Mouse (Mus musculus): ENCODE data around the gene Eif5. TPM values are rescaled to one million over a fixed set of nuclear protein-coding genes. Genes with fewer than 3 reads are reported as not detected.
"Not testable (repeated sequence)": the region's sequence is repeated elsewhere in the genome, so short reads cannot be mapped to it uniquely, and the experiment has no call there.

Gene Eif5
- 475 and 505 TPM in 2 replicates for polyA plus RNA-seq (2015; fragmentation: Nextera tagmentation; extraction: Ambion mirVana)

- under 1% methylated on average over 39 of the region's 47 CpGs for WGBS
- peaks cover 31% of the 10 kb centered on the region for H3K36me3 ChIP-seq (replicated peaks)
- peak within 1 kb of the TSS; percentile 85 for H3K4me3 ChIP-seq
- H3K4me1 ChIP-seq: peaks cover 32% of the 10 kb centered on the region
- peak within 1 kb of the TSS; percentile 81 for H3K4me2 ChIP-seq
- no peaks in the 10 kb centered on the region for H3K27me3 ChIP-seq (replicated peaks)
- peak within 1 kb of the TSS; percentile 89 for H3K9ac ChIP-seq
- peak; percentile 98 for ATAC-seq (replicated peaks)
- no peaks in the 10 kb centered on the region for H3K9me3 ChIP-seq
- peak within 1 kb of the TSS; percentile 97 for H3K27ac ChIP-seq
These were observed at the start of gene Eif5 for GRCm38 (mm10) chr12:111537796-111538291. Gene Eif5, plus strand, starts transcription at chr12:111538016.

GRCm38 (mm10) chr12:111489261-111489865, 48.5 kb upstream of the Eif5 start:
- WGBS: 80% methylated on average over 11 of the region's 11 CpGs
- Histone ChIP-seq H3K9ac (no peak overlapping the region), H3K4me2 (no peak overlapping the region), H3K27ac (no peak overlapping the region), H3K27me3 (replicated peaks) (peaks cover 38% of the 10 kb centered on the region), H3K4me3 (no peak overlapping the region), H3K4me1 (peaks cover 17% of the 10 kb centered on the region), H3K9me3 (no peaks in the 10 kb centered on the region), H3K36me3 (replicated peaks) (no peaks in the 10 kb centered on the region)
- ATAC-seq (replicated peaks): no peak

GRCm38 (mm10) chr12:111494931-111495330, 42.9 kb upstream of the Eif5 start:
- Histone ChIP-seq H3K27me3 (replicated peaks) (no peaks in the 10 kb centered on the region), H3K4me3 (no peak overlapping the region), H3K9me3 (no peaks in the 10 kb centered on the region), H3K36me3 (replicated peaks) (no peaks in the 10 kb centered on the region), H3K27ac (no peak overlapping the region), H3K4me2 (no peak overlapping the region), H3K9ac (no peak overlapping the region), H3K4me1 (no peaks in the 10 kb centered on the region)
- 75% methylated on average over 4 of the region's 4 CpGs for WGBS
- ATAC-seq (replicated peaks): no peak

GRCm38 (mm10) chr12:111497076-111497475, 40.7 kb upstream of the Eif5 start:
- H3K27me3 ChIP-seq (replicated peaks): no peaks in the 10 kb centered on the region
- no peak for ATAC-seq (replicated peaks)
- 45% methylated on average over 2 of the region's 2 CpGs for WGBS
- 0 out of 2 replicates have a peak, but pooled peaks cover 3% of the 10 kb centered on the region for H3K4me1 ChIP-seq
- no peak overlapping the region for H3K4me2 ChIP-seq
- no peaks in the 10 kb centered on the region for H3K9me3 ChIP-seq
- no peak overlapping the region for H3K27ac ChIP-seq
- H3K4me3 ChIP-seq: no peak overlapping the region
- no peaks in the 10 kb centered on the region for H3K36me3 ChIP-seq (replicated peaks)
- no peak overlapping the region for H3K9ac ChIP-seq

GRCm38 (mm10) chr12:111499617-111500016, 38.2 kb upstream of the Eif5 start:
- 0 out of 2 replicates have a peak, but pooled peaks have one; percentile 30 for ATAC-seq (replicated peaks)
- WGBS: 37% methylated on average over 5 of the region's 5 CpGs
- H3K4me1 ChIP-seq: peaks cover 6% of the 10 kb centered on the region

GRCm38 (mm10) chr12:111500725-111501124, 37.1 kb upstream of the Eif5 start:
- H3K4me1 ChIP-seq: peaks cover 12% of the 10 kb centered on the region
- no peaks in the 10 kb centered on the region for H3K27me3 ChIP-seq (replicated peaks)
- 10% methylated on average over 5 of the region's 5 CpGs for WGBS
- no peak overlapping the region for H3K4me3 ChIP-seq
- no peak overlapping the region for H3K9ac ChIP-seq
- no peaks in the 10 kb centered on the region for H3K9me3 ChIP-seq
- peak overlapping the region; percentile 35; the same call in 1 of the 2 replicates for H3K27ac ChIP-seq
- H3K36me3 ChIP-seq (replicated peaks): no peaks in the 10 kb centered on the region
- peak overlapping the region; percentile 14; the same call in 1 of the 2 replicates for H3K4me2 ChIP-seq
- ATAC-seq (replicated peaks): 0 out of 2 replicates have a peak, but pooled peaks have one; percentile 37

More at GRCm38 (mm10) chr12:111499617-111500016, 38.2 kb upstream of the Eif5 start:
- Histone ChIP-seq H3K9me3 (no peaks in the 10 kb centered on the region), H3K4me3 (no peak overlapping the region), H3K9ac (no peak overlapping the region), H3K4me2 (no peak overlapping the region), H3K27ac (peak overlapping the region; percentile 6; the same call in 1 of the 2 replicates), H3K36me3 (replicated peaks) (no peaks in the 10 kb centered on the region), H3K27me3 (replicated peaks) (no peaks in the 10 kb centered on the region)

- no peaks in the 10 kb centered on the region for H3K36me3 ChIP-seq (replicated peaks)
- H3K9me3 ChIP-seq: no peaks in the 10 kb centered on the region
- H3K4me1 ChIP-seq: peaks cover 12% of the 10 kb centered on the region
- H3K4me3 ChIP-seq: no peak overlapping the region
- no peak overlapping the region for H3K27ac ChIP-seq
- ATAC-seq (replicated peaks): no peak
- 86% methylated on average over 12 of the region's 12 CpGs for WGBS
- no peaks in the 10 kb centered on the region for H3K27me3 ChIP-seq (replicated peaks)
- no peak overlapping the region for H3K4me2 ChIP-seq
- H3K9ac ChIP-seq: no peak overlapping the region
These were observed 34.7 kb upstream of the Eif5 start for GRCm38 (mm10) chr12:111503063-111503567.

- Histone ChIP-seq H3K27ac (no peak overlapping the region), H3K4me1 (peaks cover 12% of the 10 kb centered on the region), H3K27me3 (replicated peaks) (no peaks in the 10 kb centered on the region; the same call in 1 of the 2 replicates), H3K9ac (no peak overlapping the region), H3K4me3 (no peak overlapping the region), H3K4me2 (0 out of 2 replicates have a peak overlapping the region, but pooled peaks have one; percentile 51), H3K36me3 (replicated peaks) (no peaks in the 10 kb centered on the region), H3K9me3 (no peaks in the 10 kb centered on the region)
- WGBS: 84% methylated on average over 5 of the region's 5 CpGs
- ATAC-seq (replicated peaks): no peak
These were observed 34.2 kb upstream of the Eif5 start for GRCm38 (mm10) chr12:111503571-111503970.

GRCm38 (mm10) chr12:111504904-111505303, 32.9 kb upstream of the Eif5 start:
- Histone ChIP-seq H3K4me3 (peak overlapping the region; percentile 35), H3K4me2 (peak overlapping the region; percentile 51), H3K9ac (peak overlapping the region; percentile 29; the same call in 1 of the 2 replicates), H3K36me3 (replicated peaks) (no peaks in the 10 kb centered on the region), H3K9me3 (no peaks in the 10 kb centered on the region), H3K27ac (0 out of 2 replicates have a peak overlapping the region, but pooled peaks have one; percentile 34), H3K27me3 (replicated peaks) (no peaks in the 10 kb centered on the region; the same call in 1 of the 2 replicates), H3K4me1 (peaks cover 12% of the 10 kb centered on the region)
- ATAC-seq (replicated peaks): peak; percentile 86
- WGBS: 3% methylated on average over 12 of the region's 12 CpGs

GRCm38 (mm10) chr12:111507001-111507400, 30.8 kb upstream of the Eif5 start:
- no peak for ATAC-seq (replicated peaks)
- Histone ChIP-seq H3K4me3 (no peak overlapping the region), H3K9me3 (no peaks in the 10 kb centered on the region), H3K4me2 (no peak overlapping the region), H3K4me1 (peaks cover 8% of the 10 kb centered on the region), H3K27me3 (replicated peaks) (no peaks in the 10 kb centered on the region; the same call in 1 of the 2 replicates), H3K27ac (no peak overlapping the region), H3K9ac (no peak overlapping the region), H3K36me3 (replicated peaks) (no peaks in the 10 kb centered on the region)
- 65% methylated on average over 5 of the region's 5 CpGs for WGBS

- H3K27ac ChIP-seq: no peak overlapping the region
- no peak overlapping the region for H3K4me3 ChIP-seq
- no peak overlapping the region for H3K4me2 ChIP-seq
- no peak overlapping the region for H3K9ac ChIP-seq
- WGBS: 90% methylated on average over 10 of the region's 10 CpGs
- H3K27me3 ChIP-seq (replicated peaks): no peaks in the 10 kb centered on the region; the same call in 1 of the 2 replicates
- ATAC-seq (replicated peaks): no peak
- peaks cover 8% of the 10 kb centered on the region for H3K4me1 ChIP-seq
- H3K9me3 ChIP-seq: no peaks in the 10 kb centered on the region
- H3K36me3 ChIP-seq (replicated peaks): no peaks in the 10 kb centered on the region
These were observed 29.9 kb upstream of the Eif5 start for GRCm38 (mm10) chr12:111507962-111508361.

GRCm38 (mm10) chr12:111508438-111508837, 29.4 kb upstream of the Eif5 start:
- H3K4me1 ChIP-seq; H3K36me3 ChIP-seq (replicated peaks); H3K4me2 ChIP-seq; H3K9me3 ChIP-seq; ATAC-seq (replicated peaks); H3K4me3 ChIP-seq; H3K9ac ChIP-seq; H3K27ac ChIP-seq; H3K27me3 ChIP-seq (replicated peaks): not testable (repeated sequence)
- 86% methylated on average over 3 of the region's 3 CpGs for WGBS

All from midbrain, embryonic 15.5 days (tissue).